In the genomic region with DNA sequence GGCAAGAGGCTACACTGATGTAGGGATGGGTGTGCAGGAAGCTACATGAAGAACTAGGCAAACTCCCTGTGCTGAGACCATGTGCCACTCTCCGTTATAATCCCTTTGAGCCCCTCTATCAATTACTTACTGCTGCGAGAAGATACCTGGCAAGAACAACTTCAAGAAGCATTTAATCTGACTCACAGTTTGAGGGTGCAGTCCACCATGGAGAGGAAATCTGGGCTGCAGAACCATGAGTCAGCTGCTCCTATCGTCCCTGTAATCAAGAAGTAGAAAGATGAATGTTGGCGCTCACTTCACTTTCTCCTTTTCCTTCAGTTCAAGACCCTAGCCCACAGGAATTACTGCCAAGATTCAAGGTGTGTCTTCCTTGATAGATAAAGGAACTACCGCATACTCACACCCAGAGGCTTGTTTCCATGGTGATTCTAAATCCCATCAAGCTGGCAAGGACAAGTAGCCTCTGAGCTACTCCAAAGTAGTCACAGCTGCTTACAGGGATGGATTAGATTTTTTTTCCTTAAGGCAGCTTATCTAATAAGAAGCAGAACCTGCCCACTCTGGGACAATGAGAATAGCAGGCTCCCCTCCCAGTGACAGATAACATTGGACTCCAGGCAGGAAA, we compare ENCODE assay signal across 13 mouse cellular contexts.
"Had no signal": no experiment of that assay in that cellular context is flagged by ENCODE, and none has a peak within 500 bp of the region (broad histone marks: within the 10 kb centered on the region; RNA-seq: fewer than 3 reads in every experiment).

No protein-coding gene starts in this region.

- DNase-seq: kidney, adult 2 months; kidney, postnatal 14 days; layer of hippocampus, adult 9-11 months; left cerebral cortex, postnatal 4 days; lung, adult 18-20 months; right cerebral cortex, adult 18-20 months; right cerebral cortex, postnatal 25 days; thymus, postnatal 36 days had no signal

- H3K36me3 ChIP-seq: kidney, embryonic 15.5 days; limb, embryonic 13.5 days; neural tube, embryonic 13.5 days had no signal

- H3K4me2 ChIP-seq: kidney, embryonic 15.5 days; limb, embryonic 13.5 days; neural tube, embryonic 13.5 days had no signal

- H3K9ac ChIP-seq: kidney, embryonic 15.5 days; limb, embryonic 13.5 days; liver, embryonic 14.5 days; neural tube, embryonic 13.5 days had no signal

- H3K4me1 ChIP-seq: kidney, embryonic 15.5 days; limb, embryonic 13.5 days had no signal

- ATAC-seq: intestine, embryonic 16.5 days had no signal

- H3K4me3 ChIP-seq: kidney, embryonic 15.5 days; limb, embryonic 13.5 days; neural tube, embryonic 13.5 days had no signal

- H3K27me3 ChIP-seq: kidney, embryonic 15.5 days; limb, embryonic 13.5 days; neural tube, embryonic 13.5 days had no signal

- H3K27ac ChIP-seq: kidney, embryonic 15.5 days; limb, embryonic 13.5 days; liver, embryonic 14.5 days; neural tube, embryonic 13.5 days had no signal

- H3K9me3 ChIP-seq: kidney, embryonic 15.5 days; limb, embryonic 13.5 days; neural tube, embryonic 13.5 days had no signal
